Comparison of ENCODE assay signal across 8 mouse cellular contexts in the genomic region with DNA sequence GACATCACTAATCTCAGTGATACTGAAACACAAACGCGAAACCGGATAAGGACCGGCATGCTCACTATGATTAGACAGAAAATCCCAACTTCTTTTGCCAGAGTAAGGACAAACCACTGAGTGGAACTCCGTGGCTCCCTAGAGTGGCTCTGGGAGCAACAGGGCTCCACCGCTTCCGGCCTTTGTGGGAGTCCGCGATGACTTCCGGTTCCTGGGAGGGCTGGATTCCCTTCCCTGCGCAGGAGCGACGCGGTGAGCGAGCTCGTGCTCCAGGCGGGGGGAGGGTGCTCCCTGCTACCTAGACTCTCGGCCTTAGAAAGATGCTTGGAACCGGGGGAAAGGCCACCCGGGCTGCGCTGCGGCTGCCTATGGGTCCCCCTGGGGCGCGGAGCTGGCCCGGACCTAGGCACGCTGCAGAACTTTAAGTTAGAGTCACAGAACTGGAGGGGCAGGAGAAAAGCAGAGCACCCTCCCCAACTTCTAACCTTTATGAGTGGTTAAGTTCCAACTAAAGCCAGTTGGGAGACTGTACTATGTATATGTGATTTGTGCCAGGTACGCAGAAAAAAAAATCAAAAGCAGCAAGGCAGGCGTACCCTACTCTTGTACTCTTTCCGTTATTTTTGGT. TPM values are rescaled to one million over a fixed set of nuclear protein-coding genes. Genes with fewer than 3 reads are reported as not detected.
DNase-seq lines count a peak whose midpoint lies in the region; ATAC-seq lines count a peak whose summit lies in the region.

A gene (plus strand): TSS at position 200 of the 628 bp plus-strand sequence.

- WGBS in lung, embryonic 16.5 days = under 1% methylated on average over 29 of the region's 29 CpGs

- DNase-seq in MEL-GATA-1-ER (ENCODE audit: extremely low read depth, low read depth) = peak; percentile 92
- DNase-seq in cerebellum, adult 8-10 months = peak; percentile 85
- DNase-seq in forelimb bud, embryonic 11.5 days (ENCODE audit: low read depth, low spot score) = peak; percentile 95
- DNase-seq in layer of hippocampus, adult 9-10 months (ENCODE audit: low spot score) = peak; percentile 71
- peak; percentile 74 for DNase-seq in ovary, postnatal 10 days (ENCODE audit: low spot score)
- peak; percentile 76 to 81 for DNase-seq in thymus, postnatal 10 days (ENCODE audit: low spot score in 2 of 2)

- no peaks in the 10 kb centered on the region for H3K36me3 ChIP-seq in lung, embryonic 16.5 days (ENCODE audit: control insufficient read depth, insufficient read depth, low read length)

- H3K4me3 ChIP-seq in lung, embryonic 16.5 days (ENCODE audit: low read length) = peak within 1 kb of the TSS; percentile 83

- H3K4me1 ChIP-seq in lung, embryonic 16.5 days (replicated peaks; ENCODE audit: control insufficient read depth, insufficient read depth, low read length) = peaks cover 9% of the 10 kb centered on the region

- peak within 1 kb of the TSS; percentile 89 for H3K9ac ChIP-seq in lung, embryonic 16.5 days (ENCODE audit: low read length)

- H3K9me3 ChIP-seq in lung, embryonic 16.5 days (ENCODE audit: control insufficient read depth, low read length) = no peaks in the 10 kb centered on the region

- ATAC-seq in hematopoietic stem cell, adult 5-6 weeks (replicated peaks in 1 of 2; ENCODE audit: insufficient read depth in 1 of 2, low FRiP score in 2 of 2, low TSS enrichment in 1 of 2, low read depth in 1 of 2, poor library complexity in 2 of 2, severe bottlenecking in 2 of 2) = peak; percentile 90 to 95
- peak; percentile 100 for ATAC-seq in lung, embryonic 16.5 days (ENCODE audit: low read depth)

- no peaks in the 10 kb centered on the region for H3K27me3 ChIP-seq in lung, embryonic 16.5 days (ENCODE audit: control insufficient read depth, insufficient read depth, low read depth, low read length)

- peak within 1 kb of the TSS; percentile 56 for H3K4me2 ChIP-seq in lung, embryonic 16.5 days (ENCODE audit: low read depth, low read length)

- H3K27ac ChIP-seq in lung, embryonic 16.5 days (ENCODE audit: low read length) = peak within 1 kb of the TSS; percentile 72

RNA-seq across cellular contexts. Expression of the gene that starts here (rescaled TPM):
- total RNA-seq in hematopoietic stem cell, adult 5-6 weeks (2017) = 10.2 and 12.5 TPM in 2 replicates
- 11.5 and 11.7 TPM in 2 replicates for polyA plus RNA-seq in lung, embryonic 16.5 days (2015; fragmentation: Nextera tagmentation; extraction: Ambion mirVana)

Comparison
In these comparisons a context has a peak if more than half of its experiments do, and no peak if none do; other contexts are left out.
1. Peak in every context shown above with its lines: DNase-seq, ATAC-seq, H3K4me3 ChIP-seq and H3K27ac ChIP-seq.